Mouse (Mus musculus) myocyte (in vitro differentiated cells): ENCODE measurements around the gene Acbd6. TPM values are rescaled to one million over a fixed set of nuclear protein-coding genes. Genes with fewer than 3 reads are reported as not detected.

Source experiments
- H3K27me3 ChIP-seq: one replicate; pipeline ENCODE4 v1.6.1; 2011; ENCODE audit not compliant: control insufficient read depth, insufficient read depth, insufficient read length
- H3K36me3 ChIP-seq: one replicate; pipeline ENCODE4 v1.6.1; 2011; ENCODE audit not compliant: control insufficient read depth, insufficient read depth
- H3K4me2 ChIP-seq: one replicate; pipeline ENCODE4 v1.6.1; 2011; ENCODE audit warnings: low read depth, control low read depth
- H3K4me3 ChIP-seq: one replicate; pipeline ENCODE4 v1.5.1; 2011; ENCODE audit warnings: mild to moderate bottlenecking, control low read depth, moderate library complexity
- H3K79me2 ChIP-seq: one replicate; pipeline ENCODE4 v1.6.1; 2011; ENCODE audit not compliant: control insufficient read depth, insufficient read depth
- H3ac ChIP-seq: one replicate; pipeline ENCODE4 v1.6.1; 2011; ENCODE audit not compliant: control insufficient read depth, insufficient read length
- CEBPB ChIP-seq: IDR thresholded peaks from 2 replicates; pipeline ENCODE4 v1.6.1; 2011; ENCODE audit warnings: mild to moderate bottlenecking, moderate library complexity; ENCODE audit not compliant: poor library complexity, insufficient read depth, severe bottlenecking
- E2F4 ChIP-seq: IDR thresholded peaks from one replicate; pipeline ENCODE4 v1.6.1; 2011; ENCODE audit warnings: mild to moderate bottlenecking, control low read depth, moderate library complexity; ENCODE audit not compliant: insufficient read depth
- MAX ChIP-seq: IDR thresholded peaks from one replicate; pipeline ENCODE4 v1.6.1; 2011; ENCODE audit warnings: low read depth, mild to moderate bottlenecking, control low read depth
- MYOD1 ChIP-seq, 3 experiments: IDR thresholded peaks; one replicate each; pipeline ENCODE4 v1.6.1; 2011; ENCODE audit warnings: control low read depth in 2 of 3, low read depth in 2 of 3, mild to moderate bottlenecking in 2 of 3, moderate library complexity in 1 of 3; ENCODE audit not compliant: insufficient read length in 2 of 3, control insufficient read depth in 1 of 3
- MYOG ChIP-seq, 3 experiments: IDR thresholded peaks; one replicate each; pipeline ENCODE4 v1.6.1; 2011; ENCODE audit warnings: control low read depth in 2 of 3, low read depth in 2 of 3, mild to moderate bottlenecking in 2 of 3; ENCODE audit not compliant: insufficient read length in 2 of 3, control insufficient read depth in 1 of 3, insufficient read depth in 1 of 3
- POLR2A ChIP-seq: IDR thresholded peaks from one replicate; pipeline ENCODE4 v1.6.1; 2011; ENCODE audit warnings: low read depth, mild to moderate bottlenecking, control low read depth, moderate library complexity; ENCODE audit not compliant: insufficient read length
- POLR2AphosphoS2 ChIP-seq: IDR thresholded peaks from one replicate; pipeline ENCODE4 v1.6.1; 2011; ENCODE audit warnings: low read depth, control low read depth; ENCODE audit not compliant: insufficient read length
- REST ChIP-seq: IDR thresholded peaks from one replicate; pipeline ENCODE4 v1.6.1; 2011; ENCODE audit warnings: mild to moderate bottlenecking, control low read depth, moderate library complexity; ENCODE audit not compliant: insufficient read depth, insufficient read length
- SRF ChIP-seq: IDR thresholded peaks from one replicate; pipeline ENCODE4 v1.6.1; 2011; ENCODE audit warnings: low read depth; ENCODE audit not compliant: control insufficient read depth, insufficient read length
- TCF12 ChIP-seq: IDR thresholded peaks from one replicate; pipeline ENCODE4 v1.6.1; 2011; ENCODE audit warnings: mild to moderate bottlenecking, control low read depth; ENCODE audit not compliant: poor library complexity, insufficient read depth, severe bottlenecking
- TCF3 ChIP-seq: IDR thresholded peaks from one replicate; pipeline ENCODE4 v1.6.1; 2011; ENCODE audit warnings: low read depth, control low read depth; ENCODE audit not compliant: insufficient read length
- USF1 ChIP-seq: IDR thresholded peaks from one replicate; pipeline ENCODE4 v1.6.1; 2011; ENCODE audit warnings: low read depth, mild to moderate bottlenecking, control low read depth, moderate library complexity
- polyA plus RNA-seq: library from polyadenylated mRNA; unstranded; fragments of >200 nt; fragmentation: generic; extraction: Trizol; gene quantifications from one replicate; pipeline ENCODE4 v1.2.1, GENCODE M21; 2012; ENCODE audit warnings: missing spikeins

Acbd6 gene
- polyA plus RNA-seq, 1 experiment: 124 TPM

DNA sequence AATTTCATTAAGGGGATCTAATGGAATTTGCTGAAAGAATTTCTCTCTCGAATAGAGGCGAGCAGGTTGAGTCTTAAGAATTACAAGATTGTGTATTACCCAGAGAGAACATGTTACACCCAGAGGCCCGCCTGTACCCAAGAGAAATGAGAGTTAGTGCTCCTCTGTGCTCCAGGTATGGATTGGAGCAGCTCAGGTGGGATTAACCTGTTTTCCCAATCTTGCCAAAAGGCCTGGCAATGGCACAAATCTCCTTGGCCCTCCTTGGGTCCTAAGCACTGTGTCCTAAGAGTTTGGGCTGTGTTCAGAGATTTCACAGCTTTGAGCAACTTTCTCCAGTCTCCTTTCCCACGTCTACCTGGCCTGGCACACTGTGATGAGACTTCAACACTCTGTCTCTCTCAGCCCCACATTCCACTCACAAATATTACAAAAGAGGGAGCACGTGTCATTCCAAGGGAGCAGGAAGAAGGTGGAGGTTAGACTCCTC, 145.3 kb downstream of the Acbd6 start:
- H3K4me3 ChIP-seq: no peak overlapping the region
- H3K36me3 ChIP-seq: no peaks in the 10 kb centered on the region
- no peaks in the 10 kb centered on the region for H3K79me2 ChIP-seq
- H3ac ChIP-seq: no peak overlapping the region
- H3K27me3 ChIP-seq: no peaks in the 10 kb centered on the region
- no peak overlapping the region for H3K4me2 ChIP-seq
- no peak for TF ChIP-seq MYOD1 (IDR thresholded peaks at IDR 0.05; ENCODE audit: control insufficient read depth in 1 of 3, insufficient read length in 2 of 3, low read depth in 2 of 3)
- TF ChIP-seq MAX: no peak
- no peak for TF ChIP-seq SRF
- no peak for TF ChIP-seq POLR2A
- TF ChIP-seq TCF12: no peak

DNA sequence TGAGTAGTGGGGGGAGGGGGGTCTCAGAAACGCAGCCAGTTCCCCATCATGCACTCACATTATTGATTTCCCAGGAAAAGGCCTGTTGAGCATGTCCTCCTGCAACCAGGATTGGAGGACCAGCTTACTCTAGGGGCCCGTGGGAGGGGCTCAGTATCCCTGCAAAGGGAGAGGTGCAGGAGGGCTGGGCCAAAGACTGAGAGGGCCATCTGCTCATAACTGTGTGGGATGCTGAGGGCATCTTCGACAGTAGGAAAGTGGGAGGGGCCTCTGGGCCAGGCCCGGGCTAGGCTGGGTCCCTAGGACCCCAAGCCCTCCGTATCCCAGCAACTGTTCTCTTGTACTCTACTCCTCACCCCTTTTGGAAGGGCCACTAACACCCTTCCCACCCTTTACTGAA, 146.3 kb downstream of the Acbd6 start:
- Histone ChIP-seq H3K4me3 (no peak overlapping the region), H3ac (no peak overlapping the region), H3K36me3 (no peaks in the 10 kb centered on the region), H3K27me3 (no peaks in the 10 kb centered on the region), H3K79me2 (no peaks in the 10 kb centered on the region), H3K4me2 (no peak overlapping the region)
- TF ChIP-seq MYOG (IDR thresholded peaks at IDR 0.05; ENCODE audit: control insufficient read depth in 1 of 3, insufficient read depth in 1 of 3, insufficient read length in 2 of 3, low read depth in 2 of 3) (no peak), POLR2AphosphoS2 (no peak), USF1 (no peak), MAX (no peak), TCF3 (no peak), SRF (no peak), MYOD1 (IDR thresholded peaks at IDR 0.05; ENCODE audit: control insufficient read depth in 1 of 3, insufficient read length in 2 of 3, low read depth in 2 of 3) (no peak), E2F4 (no peak), POLR2A (no peak), REST (no peak), CEBPB (no peak), TCF12 (no peak)

DNA sequence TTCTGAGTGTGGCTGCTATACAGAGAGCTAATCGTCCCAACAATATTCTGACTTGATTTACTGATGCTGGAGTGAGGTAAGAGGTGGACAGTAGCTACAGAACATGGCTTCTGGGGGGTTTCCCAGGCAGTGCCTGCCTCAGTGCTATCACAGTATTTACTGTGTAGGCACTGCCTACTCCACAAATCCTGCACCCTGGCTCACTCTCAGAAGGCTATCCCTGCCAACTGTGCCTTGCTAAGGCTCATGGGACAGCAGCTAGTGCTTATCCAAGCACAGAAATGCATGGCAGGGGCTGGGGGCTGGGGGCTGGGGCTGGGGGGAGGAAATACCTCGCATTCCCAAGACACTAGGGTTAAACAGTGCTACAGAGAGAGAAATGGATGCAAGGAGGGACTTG, 155.4 kb downstream of the Acbd6 start:
- H3ac ChIP-seq: no peak overlapping the region
- no peaks in the 10 kb centered on the region for H3K79me2 ChIP-seq
- TF ChIP-seq TCF12 (no peak), E2F4 (no peak), MYOD1 (IDR thresholded peaks at IDR 0.05; ENCODE audit: control insufficient read depth in 1 of 3, insufficient read length in 2 of 3, low read depth in 2 of 3) (no peak), TCF3 (no peak), MYOG (IDR thresholded peaks at IDR 0.05; ENCODE audit: control insufficient read depth in 1 of 3, insufficient read depth in 1 of 3, insufficient read length in 2 of 3, low read depth in 2 of 3) (no peak), POLR2AphosphoS2 (no peak), CEBPB (no peak), POLR2A (no peak), SRF (no peak)
- H3K4me2 ChIP-seq: no peak overlapping the region
- no peaks in the 10 kb centered on the region for H3K36me3 ChIP-seq
- peaks cover 7% of the 10 kb centered on the region for H3K27me3 ChIP-seq
- H3K4me3 ChIP-seq: no peak overlapping the region

DNA sequence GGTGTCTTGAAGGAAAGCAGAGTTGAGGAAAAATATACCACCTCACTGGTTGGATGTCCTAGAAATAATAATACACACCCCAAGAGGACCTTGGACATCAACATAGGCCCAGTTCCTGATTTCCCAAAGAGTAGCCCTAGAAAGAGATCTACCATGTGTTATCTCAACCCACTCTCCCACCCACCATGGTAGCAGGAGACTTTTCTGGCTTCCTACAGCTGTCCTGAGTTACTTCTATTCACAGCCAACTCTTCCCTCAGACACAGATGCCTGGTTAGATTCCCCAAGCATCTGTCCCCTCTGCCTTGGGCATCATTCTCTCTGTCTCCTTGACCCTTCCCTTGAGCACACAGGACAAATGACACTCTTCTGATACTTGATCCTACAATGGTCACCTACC, 157.4 kb downstream of the Acbd6 start:
- TF ChIP-seq MYOG (IDR thresholded peaks at IDR 0.05; ENCODE audit: control insufficient read depth in 1 of 3, insufficient read depth in 1 of 3, insufficient read length in 2 of 3, low read depth in 2 of 3) (no peak), TCF12 (no peak), E2F4 (no peak), SRF (no peak), MAX (no peak)
- no peaks in the 10 kb centered on the region for H3K79me2 ChIP-seq
- no peaks in the 10 kb centered on the region for H3K36me3 ChIP-seq
- H3K4me3 ChIP-seq: no peak overlapping the region
- H3K27me3 ChIP-seq: peaks cover 21% of the 10 kb centered on the region
- no peak overlapping the region for H3ac ChIP-seq
- H3K4me2 ChIP-seq: no peak overlapping the region

DNA sequence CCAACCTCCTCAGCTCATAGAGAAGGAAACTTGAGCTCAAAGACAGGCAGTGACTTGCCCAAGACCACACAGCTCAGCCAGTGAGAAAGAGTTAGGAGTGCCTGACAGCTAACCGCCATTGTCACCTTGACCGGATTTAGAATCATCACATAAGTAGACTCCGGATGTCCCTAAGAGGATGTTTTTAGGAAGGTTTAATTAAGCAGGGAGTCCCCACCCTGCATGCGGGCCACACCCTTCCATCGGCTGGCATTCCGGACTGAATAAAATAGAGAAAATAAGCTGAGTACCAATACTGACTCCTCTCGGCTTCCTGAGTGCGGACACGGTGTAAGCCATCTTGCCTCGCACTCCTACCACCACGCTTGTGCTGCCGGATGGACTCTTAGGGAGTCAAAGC, 159.4 kb downstream of the Acbd6 start:
- H3ac ChIP-seq: no peak overlapping the region
- no peak overlapping the region for H3K4me2 ChIP-seq
- TF ChIP-seq TCF3 (no peak), MAX (no peak), MYOG (IDR thresholded peaks at IDR 0.05; ENCODE audit: control insufficient read depth in 1 of 3, insufficient read depth in 1 of 3, insufficient read length in 2 of 3, low read depth in 2 of 3) (no peak), POLR2A (no peak), TCF12 (no peak), MYOD1 (IDR thresholded peaks at IDR 0.05; ENCODE audit: control insufficient read depth in 1 of 3, insufficient read length in 2 of 3, low read depth in 2 of 3) (no peak), POLR2AphosphoS2 (no peak), USF1 (no peak), SRF (no peak), CEBPB (no peak), REST (no peak), E2F4 (no peak)
- H3K79me2 ChIP-seq: no peaks in the 10 kb centered on the region
- H3K27me3 ChIP-seq: peaks cover 18% of the 10 kb centered on the region
- no peaks in the 10 kb centered on the region for H3K36me3 ChIP-seq
- no peak overlapping the region for H3K4me3 ChIP-seq

DNA sequence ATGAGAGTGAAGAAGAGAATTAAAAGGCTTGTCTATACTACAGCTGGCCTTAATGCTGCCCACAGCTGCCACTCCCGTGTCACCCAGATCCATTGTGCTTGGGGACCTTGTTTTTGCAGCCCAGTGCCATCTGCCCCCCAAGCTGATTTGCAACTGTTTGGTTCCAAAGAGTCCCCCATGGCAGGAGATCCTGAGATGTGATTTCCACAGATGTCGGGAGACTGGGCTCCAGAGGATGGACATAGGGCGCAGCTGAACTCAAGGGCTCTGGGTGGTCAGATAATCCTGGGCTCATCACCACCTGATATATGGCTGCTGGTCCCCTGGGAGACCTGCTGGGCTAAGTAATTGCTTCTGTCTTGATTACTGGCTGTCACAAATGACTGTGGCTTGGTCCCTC, 160.9 kb downstream of the Acbd6 start:
- TF ChIP-seq POLR2A: no peak
- no peak for TF ChIP-seq SRF
- no peak for TF ChIP-seq TCF3
- no peak for TF ChIP-seq REST
- no peak for TF ChIP-seq MYOD1 (IDR thresholded peaks at IDR 0.05; ENCODE audit: control insufficient read depth in 1 of 3, insufficient read length in 2 of 3, low read depth in 2 of 3)
- TF ChIP-seq USF1: no peak
- no peak for TF ChIP-seq CEBPB
- no peak for TF ChIP-seq TCF12
- no peak for TF ChIP-seq MAX
- no peak for TF ChIP-seq E2F4
- TF ChIP-seq MYOG (IDR thresholded peaks at IDR 0.05; ENCODE audit: control insufficient read depth in 1 of 3, insufficient read depth in 1 of 3, insufficient read length in 2 of 3, low read depth in 2 of 3): no peak
- no peak for TF ChIP-seq POLR2AphosphoS2
- Histone ChIP-seq H3K27me3 (peaks cover 18% of the 10 kb centered on the region), H3K36me3 (no peaks in the 10 kb centered on the region), H3K4me3 (no peak overlapping the region), H3K79me2 (no peaks in the 10 kb centered on the region), H3K4me2 (no peak overlapping the region), H3ac (no peak overlapping the region)
